Mouse (Mus musculus) liver, postnatal 0 days (tissue): ENCODE measurements around the gene Gm21992.

Source experiments
- CTCF ChIP-seq: sonication (generic); IDR thresholded peaks from 2 replicates; pipeline ENCODE4 v1.5.1; 2016; ENCODE audit warnings: antibody characterized with exemption, low read depth
- EP300 ChIP-seq: IDR thresholded peaks from 2 replicates; pipeline ENCODE4 v1.6.1; 2016; ENCODE audit warnings: antibody characterized with exemption, low read depth, mild to moderate bottlenecking

GRCm38 (mm10) chr19:4745057-4745456 lies 66.4 kb downstream of the Gm21992 start:
- TF ChIP-seq CTCF (no peak), EP300 (no peak)
